Mouse (Mus musculus): ENCODE measurements at regions not wholly inside any gene's neighbourhood (a gene's known extent, or its start where the extent isn't known, plus 50 kb on each side); places are given as distances from the start of the nearest gene placed in this dataset.

GRCm38 (mm10) chr15:89697221-89697620 lies 105.5 kb upstream of the Rabl2 start:
- TF ChIP-seq POLR2A (IDR thresholded peaks at IDR 0.05; ENCODE audit: low read depth, low read length), result no peak
- TF ChIP-seq CTCF (IDR thresholded peaks at IDR 0.05; ENCODE audit: borderline replicate concordance, insufficient read depth, low read length), result no peak
